Mouse (Mus musculus) hindbrain, postnatal 0 days (tissue): ENCODE measurements around the gene Nr2e3. TPM values are rescaled to one million over a fixed set of nuclear protein-coding genes. Genes with fewer than 3 reads are reported as not detected.

Experiments
- ATAC-seq: fragments of 200-750 bp; cut with Nextera tagmentation; 2 replicates; pipeline ENCODE4 v1.8.0; 2017; ENCODE audit warnings: mild to moderate bottlenecking, moderate TSS enrichment, moderate library complexity
- DNase-seq: peaks from one replicate; pipeline ENCODE4 v3.0.0-alpha.2; 2015; ENCODE audit warnings: low spot score
- H3K27ac ChIP-seq: fragments of 300-500 bp; sonication (generic); 2 replicates; pipeline ENCODE4 v1.5.1; 2014; ENCODE audit warnings: mild to moderate bottlenecking
- H3K27me3 ChIP-seq: fragments of 300-500 bp; sonication (generic); 2 replicates; pipeline ENCODE4 v1.6.1; 2014; ENCODE audit warnings: low read length, mixed read lengths; ENCODE audit not compliant: insufficient read depth
- H3K36me3 ChIP-seq: fragments of 300-500 bp; sonication (generic); 2 replicates; pipeline ENCODE4 v1.6.1; 2014; ENCODE audit warnings: low read length, mixed read lengths; ENCODE audit not compliant: insufficient read depth
- H3K4me1 ChIP-seq: fragments of 300-500 bp; sonication (generic); 2 replicates; pipeline ENCODE4 v1.6.1; 2014; ENCODE audit warnings: antibody characterized with exemption, low read length, mixed read lengths; ENCODE audit not compliant: insufficient read depth
- H3K4me2 ChIP-seq: fragments of 300-500 bp; sonication (generic); 2 replicates; pipeline ENCODE4 v1.6.1; 2014; ENCODE audit warnings: low read depth, mild to moderate bottlenecking, low read length, moderate library complexity, mixed read lengths
- H3K4me3 ChIP-seq: fragments of 300-500 bp; sonication (generic); 2 replicates; pipeline ENCODE4 v1.5.1; 2014; ENCODE audit warnings: low read length
- H3K9ac ChIP-seq: fragments of 300-500 bp; sonication (generic); replicated peaks from 2 replicates; pipeline ENCODE4 v1.6.1; 2014; ENCODE audit warnings: mild to moderate bottlenecking, low read length, moderate library complexity, mixed read lengths
- H3K9me3 ChIP-seq: fragments of 300-500 bp; sonication (generic); 2 replicates; pipeline ENCODE4 v1.6.1; 2016; ENCODE audit warnings: low read length, mixed read lengths
- CTCF ChIP-seq: IDR thresholded peaks from 2 replicates; pipeline ENCODE4 v1.5.1; 2016; ENCODE audit warnings: antibody characterized with exemption, control low read depth, low read depth
- WGBS: fragments of 180-500 bp; shearing (Covaris S2); extraction: QIAGEN DNeasy Blood & Tissue Kit; methylation state at CpG from one replicate; pipeline ENCODE4 v1.1.7; 2014; 5-methylcytosine and 5-hydroxymethylcytosine counted together
- polyA plus RNA-seq: library from polyadenylated mRNA; unstranded; fragments of >200 nt; fragmentation: Nextera tagmentation; extraction: Ambion mirVana; gene quantifications from 2 replicates; pipeline ENCODE4 v1.2.1, GENCODE M21; 2015
- total RNA-seq: library from RNA; depleted of rRNA; stranded (reverse); fragments of >200 nt; gene quantifications from 2 replicates; pipeline ENCODE4 v1.2.3, GENCODE M21; 2014; rRNA removed

The Nr2e3 gene
- total RNA-seq (0.07 TPM in 1 of 2 replicates, not detected in the other), polyA plus RNA-seq (not detected in 2 replicates)

GRCm38 (mm10) chr9:59960559-59960958, at the start of gene Nr2e3:
TSS of gene Nr2e3 (minus strand) at chr9:59960659.
- Histone ChIP-seq H3K4me2 (no peak within 1 kb of the TSS), H3K27ac (no peak within 1 kb of the TSS), H3K4me1 (0 out of 2 replicates have a peak, but pooled peaks cover 4% of the 10 kb centered on the region), H3K4me3 (no peak within 1 kb of the TSS), H3K27me3 (no peaks in the 10 kb centered on the region), H3K9me3 (no peaks in the 10 kb centered on the region), H3K36me3 (no peaks in the 10 kb centered on the region), H3K9ac (no peak within 1 kb of the TSS)
- DNase-seq, result no peak
- WGBS, result 86% methylated on average over 10 of the region's 10 CpGs
- no peak for TF ChIP-seq CTCF
- ATAC-seq, result no peak

DNA sequence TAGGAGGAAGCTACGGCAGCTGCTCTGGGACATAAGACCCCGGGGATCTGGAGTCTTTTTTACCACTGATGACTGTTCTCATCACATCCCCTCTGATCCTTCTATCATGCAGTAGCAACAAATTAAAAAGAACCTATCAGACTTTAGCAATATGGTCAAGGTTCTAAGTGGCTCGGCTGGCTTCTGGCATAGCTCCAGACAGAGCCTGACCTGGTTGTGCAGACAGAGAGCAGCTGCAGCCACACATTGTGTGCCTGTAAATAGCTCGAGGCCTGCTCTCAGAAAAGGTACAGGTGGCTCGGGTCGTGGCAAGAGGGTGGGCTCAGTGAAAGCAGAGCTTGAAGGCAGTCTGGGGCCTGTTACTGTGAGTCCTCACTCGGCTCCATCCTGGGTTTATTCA, 48.5 kb upstream of the Nr2e3 start:
- H3K27ac ChIP-seq, result no peak overlapping the region
- DNase-seq (peak; percentile 40), ATAC-seq (no peak)
- 39% methylated on average over 7 of the region's 7 CpGs for WGBS
- no peak overlapping the region for H3K4me2 ChIP-seq
- no peak for TF ChIP-seq CTCF
- no peaks in the 10 kb centered on the region for H3K27me3 ChIP-seq
- H3K4me1 ChIP-seq, result 0 out of 2 replicates have a peak, but pooled peaks cover 4% of the 10 kb centered on the region
- no peaks in the 10 kb centered on the region for H3K9me3 ChIP-seq
- no peaks in the 10 kb centered on the region for H3K36me3 ChIP-seq
- H3K9ac ChIP-seq, result no peak overlapping the region
- no peak overlapping the region for H3K4me3 ChIP-seq

- Histone ChIP-seq H3K9ac (no peak overlapping the region), H3K4me2 (no peak overlapping the region), H3K4me1 (no peaks in the 10 kb centered on the region), H3K27me3 (no peaks in the 10 kb centered on the region), H3K27ac (no peak overlapping the region), H3K36me3 (no peaks in the 10 kb centered on the region), H3K4me3 (no peak overlapping the region), H3K9me3 (no peaks in the 10 kb centered on the region)
- ATAC-seq (no peak), DNase-seq (no peak)
- 76% methylated on average over 8 of the region's 8 CpGs for WGBS
- TF ChIP-seq CTCF, result no peak
These were observed 41.9 kb upstream of the Nr2e3 start for GRCm38 (mm10) chr9:60002323-60002722.

- H3K4me3 ChIP-seq, result no peak overlapping the region
- WGBS, result 68% methylated on average over 3 of the region's 3 CpGs
- no peak for ATAC-seq
These were observed 41.0 kb upstream of the Nr2e3 start for GRCm38 (mm10) chr9:60001444-60001843.

DNA sequence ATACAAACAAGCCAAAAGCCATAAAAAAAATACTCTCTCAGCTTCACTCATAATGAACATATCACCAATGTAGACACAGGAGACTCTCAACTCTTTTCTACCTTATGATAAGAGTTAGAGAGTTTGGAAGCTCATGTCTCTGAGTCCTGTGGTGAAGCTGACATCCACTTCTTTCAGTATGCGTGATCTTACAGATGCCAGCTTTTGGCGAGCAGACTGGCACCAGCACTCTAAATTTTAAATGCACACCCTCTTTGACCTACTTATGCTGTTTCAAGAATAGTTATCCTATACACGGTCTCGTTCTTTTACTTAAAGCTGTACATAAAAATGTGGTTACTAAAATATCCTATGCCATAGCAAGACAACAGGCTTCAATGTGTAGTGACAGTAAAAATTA, 37.3 kb upstream of the Nr2e3 start:
- no peaks in the 10 kb centered on the region for H3K27me3 ChIP-seq
- no peaks in the 10 kb centered on the region for H3K9me3 ChIP-seq
- ATAC-seq, result no peak
- 82% methylated on average over 4 of the region's 4 CpGs for WGBS
- no peak overlapping the region for H3K9ac ChIP-seq
- H3K4me2 ChIP-seq, result no peak overlapping the region
- no peak overlapping the region for H3K4me3 ChIP-seq
- H3K4me1 ChIP-seq, result no peaks in the 10 kb centered on the region
- DNase-seq, result no peak
- no peaks in the 10 kb centered on the region for H3K36me3 ChIP-seq
- no peak overlapping the region for H3K27ac ChIP-seq
- no peak for TF ChIP-seq CTCF

More at GRCm38 (mm10) chr9:60001444-60001843, 41.0 kb upstream of the Nr2e3 start:
- Histone ChIP-seq H3K27me3 (no peaks in the 10 kb centered on the region), H3K4me1 (no peaks in the 10 kb centered on the region), H3K27ac (no peak overlapping the region), H3K36me3 (no peaks in the 10 kb centered on the region), H3K9me3 (no peaks in the 10 kb centered on the region), H3K4me2 (no peak overlapping the region), H3K9ac (no peak overlapping the region)
- no peak for DNase-seq
- TF ChIP-seq CTCF, result no peak

DNA sequence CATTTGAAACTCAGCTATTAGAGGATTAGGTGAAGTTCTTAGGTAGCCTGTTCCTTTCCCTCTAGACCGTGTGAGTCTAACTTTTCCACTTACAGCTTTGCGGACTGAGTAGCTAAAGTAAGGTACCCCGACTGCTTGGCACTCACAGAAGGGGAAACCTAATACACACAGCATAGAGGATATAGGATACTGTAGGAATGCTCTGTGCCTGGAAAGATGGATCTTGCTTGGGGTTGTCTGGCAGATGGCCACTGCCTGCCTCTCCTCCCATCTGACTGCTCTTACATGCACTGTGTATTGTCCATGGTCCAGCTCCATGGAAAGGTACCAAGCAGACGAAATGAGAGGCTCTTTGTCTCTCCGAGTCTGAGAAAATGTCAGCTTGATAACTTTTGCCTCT, 30.9 kb upstream of the Nr2e3 start:
- 71% methylated on average over 5 of the region's 5 CpGs for WGBS
- Histone ChIP-seq H3K4me3 (no peak overlapping the region), H3K27me3 (no peaks in the 10 kb centered on the region), H3K4me2 (no peak overlapping the region), H3K27ac (no peak overlapping the region), H3K9ac (no peak overlapping the region), H3K36me3 (no peaks in the 10 kb centered on the region), H3K4me1 (no peaks in the 10 kb centered on the region), H3K9me3 (no peaks in the 10 kb centered on the region)
- ATAC-seq, result no peak
- no peak for TF ChIP-seq CTCF
- no peak for DNase-seq

DNA sequence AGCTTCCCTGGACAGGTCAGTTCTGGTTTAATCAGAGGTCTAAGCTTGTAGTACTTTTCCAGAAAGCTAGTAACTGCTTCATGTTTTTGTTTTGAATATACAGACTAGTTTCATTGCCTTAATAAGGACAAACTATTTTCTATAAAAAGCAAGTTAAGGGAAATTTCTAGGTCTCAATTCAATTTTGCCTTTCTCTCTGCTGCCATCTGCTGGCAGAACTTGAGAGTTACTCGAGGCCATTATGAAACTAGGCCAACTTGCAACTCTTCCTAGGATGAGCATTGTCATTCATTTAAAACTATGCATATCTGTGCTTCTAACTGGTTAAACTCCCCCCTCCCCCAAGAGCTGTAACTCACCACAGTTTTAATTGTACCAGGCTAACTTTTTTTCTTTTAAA, 29.4 kb upstream of the Nr2e3 start:
- Histone ChIP-seq H3K9ac (no peak overlapping the region), H3K4me2 (no peak overlapping the region), H3K27ac (no peak overlapping the region), H3K27me3 (no peaks in the 10 kb centered on the region), H3K4me3 (no peak overlapping the region), H3K4me1 (no peaks in the 10 kb centered on the region), H3K9me3 (no peaks in the 10 kb centered on the region), H3K36me3 (no peaks in the 10 kb centered on the region)
- no peak for ATAC-seq
- peak; percentile 85 for DNase-seq
- 3% methylated on average over 1 of the region's 1 CpGs for WGBS
- TF ChIP-seq CTCF, result peak; percentile 87
